Mouse (Mus musculus): ENCODE measurements around the gene Hoxa13.

Hoxa13 gene

GRCm38 (mm10) chr6:52223939-52224760 lies 36.5 kb downstream of the Hoxa13 start:
- DNase-seq (ENCODE audit: low spot score): no peak

- no peak for DNase-seq (ENCODE audit: low spot score)
Measured at GRCm38 (mm10) chr6:52222729-52223128, 38.0 kb downstream of the Hoxa13 start.

GRCm38 (mm10) chr6:52221993-52222685 lies 38.5 kb downstream of the Hoxa13 start:
- no peak for DNase-seq (ENCODE audit: low spot score)

DNA sequence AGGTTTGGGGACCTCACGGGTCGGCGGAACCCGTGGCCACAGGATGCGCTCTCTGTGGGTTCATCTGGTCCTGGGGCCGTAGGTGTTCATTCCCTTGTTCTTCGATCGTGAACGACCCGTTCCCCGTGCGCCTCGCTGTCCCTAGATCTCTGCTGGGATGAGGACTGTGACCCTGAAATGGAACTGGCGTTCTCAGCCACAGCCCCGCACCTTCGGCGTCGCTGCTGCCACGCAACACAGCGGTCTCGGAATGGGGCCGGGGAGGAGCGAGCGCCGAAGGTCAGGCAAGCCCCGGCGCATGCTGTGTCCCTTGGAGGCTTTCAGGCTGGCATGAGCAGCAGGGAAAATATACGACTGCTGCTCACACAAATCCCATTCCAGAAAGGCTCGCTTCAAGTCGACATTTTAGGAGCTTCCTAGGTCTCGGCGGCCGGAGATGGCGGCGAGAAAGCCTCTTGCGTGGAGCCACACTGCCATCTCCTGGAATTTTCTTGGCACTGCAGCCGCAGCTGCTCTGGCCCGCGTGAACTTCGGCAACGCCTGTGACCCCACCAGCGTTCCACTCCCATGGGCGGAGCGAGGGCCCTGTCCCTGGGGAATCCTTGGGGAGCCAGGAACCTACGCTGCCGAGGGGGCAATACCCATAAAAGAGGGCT lies 39.2 kb downstream of the Hoxa13 start, which contains the start of gene Hoxa7:
Hoxa7 (minus strand) TSS at position 518 of the 656 bp plus-strand sequence.
- peak; percentile 86 for DNase-seq (ENCODE audit: low spot score)

- no peak for DNase-seq (ENCODE audit: low spot score)
Measured at GRCm38 (mm10) chr6:52220865-52221310, 39.8 kb downstream of the Hoxa13 start.

- no peak for DNase-seq (ENCODE audit: low spot score)
Measured at GRCm38 (mm10) chr6:52220003-52220864, 40.4 kb downstream of the Hoxa13 start.

- no peak for DNase-seq (ENCODE audit: low spot score)
Measured at GRCm38 (mm10) chr6:52219234-52219942, 41.3 kb downstream of the Hoxa13 start.

DNA sequence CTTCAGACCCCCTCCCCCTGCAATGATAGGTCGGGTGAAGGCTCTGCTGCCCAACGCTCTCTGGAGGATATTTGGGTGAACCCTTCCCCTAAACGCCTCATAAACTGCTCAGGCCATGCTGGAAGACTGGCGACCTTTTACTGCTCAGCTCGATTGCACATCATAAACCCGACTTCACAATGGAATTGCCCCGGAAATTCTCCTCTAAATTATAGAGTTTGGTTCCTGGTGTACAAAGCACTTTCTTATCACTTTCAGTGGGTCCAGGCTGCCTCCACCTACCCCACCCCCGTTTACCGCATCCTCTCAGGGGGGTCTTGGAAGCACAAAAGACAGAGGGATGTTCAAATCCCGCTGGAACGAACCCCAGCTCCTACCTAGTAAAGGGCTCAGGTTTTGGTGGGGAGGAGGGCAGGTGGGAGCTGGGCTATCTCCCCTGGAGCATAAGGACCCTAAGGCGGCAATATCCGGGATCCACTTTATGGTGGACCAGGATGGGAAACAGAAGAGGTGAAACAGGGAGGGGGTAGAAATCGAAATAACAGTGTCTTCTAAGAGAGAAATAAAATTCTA lies 42.0 kb downstream of the Hoxa13 start:
- no peak for DNase-seq (ENCODE audit: low spot score)

GRCm38 (mm10) chr6:52217895-52218642 lies 42.6 kb downstream of the Hoxa13 start:
- DNase-seq (ENCODE audit: low spot score): no peak

DNA sequence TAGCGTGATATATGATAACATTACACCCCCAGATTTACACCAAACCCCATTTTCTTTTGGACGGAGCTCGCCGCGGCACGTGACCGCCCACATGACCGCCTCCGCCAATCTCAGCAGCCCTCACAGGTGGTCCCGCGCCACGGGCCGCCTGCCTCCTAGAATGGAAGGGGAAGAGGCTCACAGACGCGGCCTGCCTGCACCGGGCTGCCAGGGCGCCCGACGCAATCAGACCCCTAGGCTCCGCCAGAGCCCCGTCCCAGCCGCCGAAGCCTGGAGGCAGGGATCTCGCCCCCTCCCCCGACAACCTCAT lies 43.3 kb downstream of the Hoxa13 start:
- peak; percentile 81 for DNase-seq (ENCODE audit: low spot score)

DNA sequence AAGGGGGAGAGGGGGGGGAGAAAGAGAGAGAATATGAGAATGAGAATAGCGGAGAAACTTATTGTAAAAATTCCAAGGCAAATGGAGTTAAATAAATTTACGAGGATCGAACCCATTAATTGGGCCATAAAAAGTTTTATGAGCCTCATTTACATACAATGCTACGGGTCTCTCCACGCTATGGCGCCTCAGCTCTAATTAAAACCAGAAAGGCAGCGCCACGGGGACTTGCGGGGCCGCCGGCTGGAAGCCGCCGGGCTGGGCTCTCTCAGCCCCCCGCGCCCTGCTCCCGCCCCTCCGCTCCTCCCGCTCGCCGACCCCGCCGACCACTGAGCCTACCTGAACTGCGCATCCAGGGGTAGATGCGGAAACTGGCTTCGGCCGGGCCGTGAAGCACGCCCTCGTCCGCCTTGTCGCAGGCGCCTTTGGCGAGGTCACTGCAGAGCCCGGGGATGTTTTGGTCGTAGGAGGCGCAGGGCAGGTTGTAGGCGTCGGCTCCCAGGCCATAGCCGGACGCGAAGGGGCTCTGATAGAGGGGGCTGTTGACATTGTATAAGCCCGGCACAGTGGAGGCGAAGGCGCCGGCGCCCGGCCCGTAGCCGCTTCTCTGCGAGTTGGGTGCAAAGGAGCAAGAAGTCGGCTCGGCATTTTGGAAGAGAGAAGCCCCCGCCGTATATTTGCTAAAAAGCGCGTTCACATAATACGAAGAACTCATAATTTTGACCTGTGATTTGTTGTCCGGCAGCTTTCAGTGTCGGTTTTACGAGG lies 43.8 kb downstream of the Hoxa13 start:
- no peak for DNase-seq (ENCODE audit: low spot score)

DNA sequence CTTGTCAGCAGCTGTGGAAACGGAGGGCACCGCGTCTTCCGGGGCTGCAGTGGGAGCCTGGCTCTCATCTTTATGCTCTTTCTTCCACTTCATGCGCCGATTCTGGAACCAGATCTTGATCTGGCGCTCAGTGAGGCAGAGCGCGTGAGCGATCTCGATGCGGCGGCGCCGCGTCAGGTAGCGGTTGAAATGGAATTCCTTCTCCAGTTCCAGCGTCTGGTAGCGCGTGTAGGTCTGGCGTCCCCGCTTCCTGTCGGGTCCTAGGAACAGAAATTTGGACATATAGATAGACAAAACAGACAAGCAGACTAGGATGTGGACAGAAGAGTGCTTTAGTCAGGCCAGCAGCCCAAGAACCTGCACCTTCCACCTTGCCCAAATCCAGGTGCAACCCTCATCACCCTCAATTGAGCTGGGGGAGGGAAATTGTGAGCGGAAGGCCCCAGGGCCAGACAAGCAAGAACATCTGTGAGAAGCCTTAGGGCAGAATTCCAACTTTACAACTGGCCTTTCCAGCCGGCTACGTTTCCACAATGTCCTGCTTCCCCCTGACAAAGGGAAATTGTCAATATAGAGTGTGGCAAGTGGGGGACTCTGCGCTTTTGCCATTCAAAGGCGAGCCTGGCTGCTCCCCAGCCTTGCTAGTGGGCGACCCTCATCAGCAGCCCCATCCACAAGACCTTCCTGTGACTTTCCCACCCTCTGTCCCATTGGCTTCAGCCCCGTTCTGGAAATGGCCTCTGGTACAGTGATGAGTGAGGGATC lies 44.7 kb downstream of the Hoxa13 start:
- no peak for DNase-seq (ENCODE audit: low spot score)

- DNase-seq (ENCODE audit: low spot score): no peak
Measured at GRCm38 (mm10) chr6:52215070-52215469, 45.6 kb downstream of the Hoxa13 start.

DNA sequence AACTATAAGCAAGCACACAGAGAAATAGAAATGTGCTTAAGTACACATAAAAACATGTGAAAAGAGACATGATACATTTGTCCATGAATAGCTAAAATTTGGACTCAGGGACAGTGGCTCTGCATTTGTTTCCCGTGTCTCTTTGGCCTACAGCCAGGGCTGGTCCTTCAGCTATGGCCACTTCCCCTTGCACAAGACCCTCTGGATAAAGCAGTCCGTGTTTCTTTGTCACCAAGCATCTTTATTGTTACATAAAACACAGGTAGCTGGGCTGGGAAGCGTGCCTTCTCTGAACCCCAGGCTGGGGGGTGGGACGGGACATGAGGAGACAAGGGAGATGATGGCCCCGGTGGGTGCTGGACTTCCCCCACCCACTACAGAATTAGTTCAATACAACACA lies 46.4 kb downstream of the Hoxa13 start:
- DNase-seq (ENCODE audit: low spot score): no peak

DNA sequence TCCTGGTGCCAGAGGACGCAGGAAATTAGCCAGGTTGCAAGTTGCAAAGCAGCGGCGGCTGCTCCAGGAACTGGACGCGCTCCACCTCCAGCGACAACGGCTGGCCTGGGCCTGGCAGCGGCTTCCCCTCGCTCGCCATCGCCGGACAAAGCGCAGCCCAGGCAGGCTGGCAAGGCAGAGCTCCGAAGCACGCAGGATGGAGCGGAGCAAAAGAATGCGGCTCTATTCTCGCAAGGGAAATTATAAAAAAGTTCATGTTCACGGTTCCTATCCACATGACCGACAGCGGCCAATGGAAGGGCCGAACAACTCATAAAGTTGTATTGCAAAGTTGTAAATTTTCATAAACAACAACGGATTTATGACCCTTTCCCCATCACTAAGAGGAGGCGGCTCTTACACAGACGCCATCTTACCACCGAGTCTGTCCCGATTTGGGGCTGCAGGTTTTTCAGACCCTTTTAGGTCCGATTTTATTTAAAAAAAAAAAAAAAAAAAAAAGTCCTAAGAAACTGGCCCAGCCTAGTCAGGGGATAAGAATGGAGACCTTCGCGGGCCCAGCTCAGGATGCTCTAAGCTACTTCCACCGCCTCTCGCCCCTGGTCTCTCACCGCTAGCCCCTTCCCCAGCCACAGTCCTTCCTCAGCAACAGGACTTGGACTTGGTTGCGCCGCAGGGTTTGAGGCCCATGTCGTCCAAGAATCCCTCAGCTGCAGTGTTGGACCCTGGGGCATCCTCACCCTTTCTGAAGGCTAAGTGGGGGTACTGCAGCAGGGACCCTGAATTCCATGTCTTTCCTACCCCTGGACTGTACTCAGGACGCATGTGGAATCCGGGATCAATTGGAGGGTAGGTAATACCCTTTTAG lies 47.3 kb downstream of the Hoxa13 start, which contains the start of the genes Hoxa3 and Gm28308:
Hoxa3 (minus strand) TSS at position 218 of the 868 bp plus-strand sequence.
Gm28308 (minus strand) TSS at position 221 of the 868 bp plus-strand sequence.
- DNase-seq (ENCODE audit: low spot score): no peak

- DNase-seq (ENCODE audit: low spot score): no peak
Measured at GRCm38 (mm10) chr6:52212556-52213118, 48.0 kb downstream of the Hoxa13 start.

GRCm38 (mm10) chr6:52211961-52212360 lies 48.7 kb downstream of the Hoxa13 start:
- no peak for DNase-seq (ENCODE audit: low spot score)
